Mouse (Mus musculus) midbrain, postnatal 0 days (tissue): ENCODE data around the gene Gabbr2. TPM values are rescaled to one million over a fixed set of nuclear protein-coding genes. Genes with fewer than 3 reads are reported as not detected.
A peak's percentile ranks its signal among the peaks of the same experiment; 100 is the strongest.

Experiments used
- ATAC-seq: fragments of 200-750 bp; cut with Nextera tagmentation; 2 replicates; pipeline ENCODE4 v1.8.0; 2017; ENCODE audit warnings: moderate number of reproducible peaks, mild to moderate bottlenecking, moderate TSS enrichment, moderate library complexity; ENCODE audit not compliant: low FRiP score
- DNase-seq: peaks from one replicate; pipeline ENCODE4 v3.0.0-alpha.2; 2015; ENCODE audit warnings: low spot score
- H3K27ac ChIP-seq: fragments of 300-500 bp; sonication (generic); 2 replicates; pipeline ENCODE4 v1.5.1; 2014; ENCODE audit warnings: low read depth, mild to moderate bottlenecking, low read length, mixed read lengths
- H3K27me3 ChIP-seq: fragments of 300-500 bp; sonication (generic); 2 replicates; pipeline ENCODE4 v1.6.1; 2014; ENCODE audit warnings: low read length, control low read depth, mixed read lengths; ENCODE audit not compliant: insufficient read depth
- H3K36me3 ChIP-seq: fragments of 300-500 bp; sonication (generic); 2 replicates; pipeline ENCODE4 v1.6.1; 2014; ENCODE audit warnings: low read length, control low read depth, mixed read lengths; ENCODE audit not compliant: insufficient read depth
- H3K4me1 ChIP-seq: fragments of 300-500 bp; sonication (generic); 2 replicates; pipeline ENCODE4 v1.6.1; 2014; ENCODE audit warnings: mild to moderate bottlenecking, control low read depth, antibody characterized with exemption, low read length, mixed read lengths; ENCODE audit not compliant: insufficient read depth
- H3K4me2 ChIP-seq: fragments of 300-500 bp; sonication (generic); 2 replicates; pipeline ENCODE4 v1.6.1; 2014; ENCODE audit warnings: low read depth, mild to moderate bottlenecking, low read length, mixed read lengths; ENCODE audit not compliant: poor library complexity, severe bottlenecking
- H3K4me3 ChIP-seq: fragments of 300-500 bp; sonication (generic); 2 replicates; pipeline ENCODE4 v1.5.1; 2014; ENCODE audit warnings: low read depth, mild to moderate bottlenecking, low read length, moderate library complexity
- H3K9ac ChIP-seq: fragments of 300-500 bp; sonication (generic); replicated peaks from 2 replicates; pipeline ENCODE4 v1.6.1; 2014; ENCODE audit warnings: mild to moderate bottlenecking, low read length, moderate library complexity, mixed read lengths; ENCODE audit not compliant: poor library complexity, severe bottlenecking
- H3K9me3 ChIP-seq: fragments of 300-500 bp; sonication (generic); 2 replicates; pipeline ENCODE4 v1.6.1; 2016; ENCODE audit warnings: low read length, control low read depth
- CTCF ChIP-seq: IDR thresholded peaks from 2 replicates; pipeline ENCODE4 v1.5.1; 2016; ENCODE audit warnings: antibody characterized with exemption, mild to moderate bottlenecking
- WGBS: fragments of 180-500 bp; shearing (Covaris S2); extraction: QIAGEN DNeasy Blood & Tissue Kit; methylation state at CpG from one replicate; pipeline ENCODE4 v1.1.7; 2014; 5-methylcytosine and 5-hydroxymethylcytosine counted together
- polyA plus RNA-seq: library from polyadenylated mRNA; unstranded; fragments of >200 nt; fragmentation: Nextera tagmentation; extraction: Ambion mirVana; gene quantifications from 2 replicates; pipeline ENCODE4 v1.2.1, GENCODE M21; 2015
- total RNA-seq: library from RNA; depleted of rRNA; stranded (reverse); fragments of >200 nt; gene quantifications from 2 replicates; pipeline ENCODE4 v1.2.3, GENCODE M21; 2014

Gabbr2 gene
- total and polyA plus RNA-seq, 2 experiments from 2014 or later: 20.5 to 123 TPM

- 55% methylated on average over 11 of the region's 11 CpGs for WGBS
Observed at GRCm38 (mm10) chr4:46668620-46669019, 323.1 kb downstream of the Gabbr2 start.

GRCm38 (mm10) chr4:46666420-46666819, 325.3 kb downstream of the Gabbr2 start:
- no peaks in the 10 kb centered on the region for H3K4me1 ChIP-seq
- no peak overlapping the region for H3K4me2 ChIP-seq
- H3K9ac ChIP-seq: no peak overlapping the region
- no peak for ATAC-seq
- no peak overlapping the region for H3K27ac ChIP-seq
- no peaks in the 10 kb centered on the region for H3K27me3 ChIP-seq
- WGBS: 65% methylated on average over 5 of the region's 5 CpGs
- no peaks in the 10 kb centered on the region for H3K9me3 ChIP-seq
- TF ChIP-seq CTCF: no peak
- DNase-seq: no peak
- no peak overlapping the region for H3K4me3 ChIP-seq
- H3K36me3 ChIP-seq: peaks cover 18% of the 10 kb centered on the region

More at GRCm38 (mm10) chr4:46668620-46669019, 323.1 kb downstream of the Gabbr2 start:
- DNase-seq: no peak
- 0 out of 2 replicates have a peak overlapping the region, but pooled peaks have one; percentile 32 for H3K27ac ChIP-seq
- no peaks in the 10 kb centered on the region for H3K27me3 ChIP-seq
- no peaks in the 10 kb centered on the region for H3K9me3 ChIP-seq
- no peak overlapping the region for H3K4me2 ChIP-seq
- H3K4me3 ChIP-seq: no peak overlapping the region
- H3K4me1 ChIP-seq: no peaks in the 10 kb centered on the region
- no peak overlapping the region for H3K9ac ChIP-seq
- peaks cover 19% of the 10 kb centered on the region for H3K36me3 ChIP-seq
- no peak for TF ChIP-seq CTCF
- ATAC-seq: no peak

GRCm38 (mm10) chr4:46665371-46665774, 326.3 kb downstream of the Gabbr2 start:
- H3K9me3 ChIP-seq: no peaks in the 10 kb centered on the region
- 10% methylated on average over 6 of the region's 8 CpGs for WGBS
- no peak overlapping the region for H3K4me2 ChIP-seq
- DNase-seq (peak; percentile 42), ATAC-seq (no peak)
- H3K4me1 ChIP-seq: no peaks in the 10 kb centered on the region
- no peak overlapping the region for H3K9ac ChIP-seq
- TF ChIP-seq CTCF: peak; percentile 70
- H3K27me3 ChIP-seq: no peaks in the 10 kb centered on the region
- no peak overlapping the region for H3K27ac ChIP-seq
- H3K4me3 ChIP-seq: no peak overlapping the region
- peaks cover 18% of the 10 kb centered on the region for H3K36me3 ChIP-seq

GRCm38 (mm10) chr4:46664123-46665009, 327.3 kb downstream of the Gabbr2 start:
- WGBS: 20% methylated on average over 34 of the region's 34 CpGs
- H3K27me3 ChIP-seq: no peaks in the 10 kb centered on the region
- peak; percentile 54; the same call in 1 of the 2 replicates for ATAC-seq
- H3K4me1 ChIP-seq: no peaks in the 10 kb centered on the region
- H3K9me3 ChIP-seq: no peaks in the 10 kb centered on the region
- no peak overlapping the region for H3K9ac ChIP-seq
- H3K4me2 ChIP-seq: peak overlapping the region; percentile 22
- H3K4me3 ChIP-seq: no peak overlapping the region
- TF ChIP-seq CTCF: no peak
- no peak overlapping the region for H3K27ac ChIP-seq
- DNase-seq: no peak
- peaks cover 18% of the 10 kb centered on the region for H3K36me3 ChIP-seq

- TF ChIP-seq CTCF: no peak
- Histone ChIP-seq H3K36me3 (peaks cover 11% of the 10 kb centered on the region; the same call in 1 of the 2 replicates), H3K4me2 (no peak overlapping the region), H3K4me1 (no peaks in the 10 kb centered on the region), H3K9me3 (no peaks in the 10 kb centered on the region), H3K27ac (no peak overlapping the region), H3K27me3 (no peaks in the 10 kb centered on the region), H3K9ac (no peak overlapping the region), H3K4me3 (no peak overlapping the region)
- ATAC-seq (no peak), DNase-seq (no peak)
- 84% methylated on average over 9 of the region's 9 CpGs for WGBS
Observed at GRCm38 (mm10) chr4:46661433-46661832, 330.2 kb downstream of the Gabbr2 start.

- no peaks in the 10 kb centered on the region for H3K9me3 ChIP-seq
- no peak overlapping the region for H3K4me3 ChIP-seq
- H3K4me1 ChIP-seq: no peaks in the 10 kb centered on the region
- peaks cover 5% of the 10 kb centered on the region; the same call in 1 of the 2 replicates for H3K36me3 ChIP-seq
- no peak overlapping the region for H3K27ac ChIP-seq
- no peak overlapping the region for H3K4me2 ChIP-seq
- 73% methylated on average over 5 of the region's 5 CpGs for WGBS
- H3K9ac ChIP-seq: no peak overlapping the region
- no peak for ATAC-seq
- DNase-seq: no peak
- H3K27me3 ChIP-seq: peaks cover 5% of the 10 kb centered on the region; the same call in 1 of the 2 replicates
- TF ChIP-seq CTCF: no peak
Observed at GRCm38 (mm10) chr4:46658946-46659345, 332.7 kb downstream of the Gabbr2 start.
